Mouse (Mus musculus): ENCODE measurements around the gene Rbak.

GRCm38 (mm10) chr5:143130342-143130741 lies 50.2 kb downstream of the Rbak start:
- no peak for TF ChIP-seq POLR2A (IDR thresholded peaks at IDR 0.05; ENCODE audit: extremely low read depth, insufficient read depth, low read length)
- TF ChIP-seq CTCF (IDR thresholded peaks at IDR 0.05; ENCODE audit: extremely low read depth, insufficient read depth, low read length), result 0 out of 2 replicates have a peak, but pooled peaks have one; percentile 4

Measured in cortical plate, adult 2 months (tissue).